Mouse (Mus musculus): ENCODE results near the gene Nrxn2.

Nrxn2 gene

DNA sequence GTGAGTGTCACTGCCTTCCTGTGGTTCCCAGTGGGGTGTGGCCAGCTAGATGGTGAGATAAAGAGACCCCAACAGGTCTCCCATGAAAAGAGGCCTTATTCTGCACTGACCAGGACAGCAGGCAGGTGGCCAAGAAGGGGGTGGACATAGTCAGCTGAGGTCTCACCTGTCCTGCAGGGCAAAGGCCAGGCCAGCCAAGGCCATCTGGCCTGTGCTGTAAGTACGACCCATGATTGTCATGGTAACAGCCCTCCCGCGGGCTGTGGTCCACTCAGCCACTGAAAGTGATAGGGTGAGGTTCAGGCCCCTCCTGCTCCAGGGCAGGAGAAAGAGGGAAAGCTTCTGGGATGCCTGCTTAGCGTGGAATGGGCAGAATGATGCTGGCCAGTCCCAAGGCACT lies 153.5 kb downstream of the Nrxn2 start:
- DNase-seq (ENCODE audit: low read depth, low spot score) = no peak

All from retina, postnatal 7 days (tissue).